ENCODE assay signal across 22 mouse cellular contexts in genomic region chr4:137815473-137815872, GRCm38 (mm10). TPM values are rescaled to one million over a fixed set of nuclear protein-coding genes. Genes with fewer than 3 reads are reported as not detected.
DNase-seq lines count a peak whose midpoint lies in the region; ATAC-seq lines count a peak whose summit lies in the region.
"Had no signal": no experiment of that assay in that cellular context is flagged by ENCODE, and none has a peak within 500 bp of the region (broad histone marks: within the 10 kb centered on the region; RNA-seq: fewer than 3 reads in every experiment).

No protein-coding gene starts in this region.

- DNase-seq in lung, postnatal 10 days: no peak
- DNase-seq in ZHBTc4 (ENCODE audit: low read depth, low spot score): peak; percentile 79
- no peak for DNase-seq in forebrain, embryonic 10.5 days (ENCODE audit: extremely low spot score, low spot score)
- DNase-seq in thymus, postnatal 0 days (ENCODE audit: low spot score): no peak
- DNase-seq: adrenal gland, adult 8-10 months; adrenal gland, postnatal 36 days; cerebellum, adult 8-10 months; cerebellum, postnatal 14 days; forebrain, postnatal 0 days; gastrocnemius, postnatal 25 days had no signal

- ATAC-seq in lung, embryonic 15.5 days (ENCODE audit: borderline replicate concordance, extremely low read depth, low FRiP score, low TSS enrichment): peak; percentile 35; the same call in 1 of the 2 replicates
- ATAC-seq in megakaryocyte progenitor cell, adult 5-6 weeks (replicated peaks; ENCODE audit: poor library complexity): peak; percentile 50; the same call in 1 of the 2 replicates
- no peak for ATAC-seq in heart, embryonic 12.5 days (ENCODE audit: insufficient number of reproducible peaks, low FRiP score)
- ATAC-seq: forebrain, postnatal 0 days; intestine, embryonic 16.5 days; Patski had no signal

- 0 out of 2 replicates have a peak, but pooled peaks cover 6% of the 10 kb centered on the region for H3K4me1 ChIP-seq in lung, embryonic 15.5 days
- H3K4me1 ChIP-seq in forebrain, embryonic 10.5 days: peaks cover 7% of the 10 kb centered on the region
- peaks cover 10% of the 10 kb centered on the region; the same call in 1 of the 2 replicates for H3K4me1 ChIP-seq in heart, embryonic 12.5 days (replicated peaks)
- H3K4me1 ChIP-seq: embryonic facial prominence, embryonic 12.5 days had no signal

- no peaks in the 10 kb centered on the region; the same call in 1 of the 2 replicates for H3K27me3 ChIP-seq in lung, embryonic 15.5 days
- H3K27me3 ChIP-seq in forebrain, embryonic 10.5 days (ENCODE audit: poor library complexity, severe bottlenecking): no peaks in the 10 kb centered on the region
- no peaks in the 10 kb centered on the region; the same call in none of the 2 replicates for H3K27me3 ChIP-seq in heart, embryonic 12.5 days (replicated peaks)
- H3K27me3 ChIP-seq: embryonic facial prominence, embryonic 12.5 days; forebrain, embryonic 12.5 days; heart, embryonic 15.5 days; Patski had no signal

- no peak overlapping the region for H3K4me2 ChIP-seq in lung, embryonic 15.5 days
- no peak overlapping the region for H3K4me2 ChIP-seq in heart, embryonic 12.5 days
- H3K4me2 ChIP-seq: embryonic facial prominence, embryonic 12.5 days; forebrain, embryonic 12.5 days; heart, embryonic 15.5 days; hindbrain, embryonic 14.5 days had no signal

- H3K9ac ChIP-seq in lung, embryonic 15.5 days: no peak overlapping the region
- no peak overlapping the region for H3K9ac ChIP-seq in heart, embryonic 12.5 days
- H3K9ac ChIP-seq: embryonic facial prominence, embryonic 12.5 days; forebrain, embryonic 12.5 days; forebrain, postnatal 0 days; heart, embryonic 15.5 days; hindbrain, embryonic 14.5 days had no signal

- H3K4me3 ChIP-seq in lung, embryonic 15.5 days: no peak overlapping the region
- no peak overlapping the region for H3K4me3 ChIP-seq in forebrain, embryonic 10.5 days
- H3K4me3 ChIP-seq in heart, embryonic 12.5 days: no peak overlapping the region
- H3K4me3 ChIP-seq: embryonic facial prominence, embryonic 12.5 days; forebrain, embryonic 12.5 days; heart, embryonic 10.5 days; heart, embryonic 15.5 days had no signal

- H3K27ac ChIP-seq in lung, embryonic 15.5 days: no peak overlapping the region
- H3K27ac ChIP-seq in forebrain, embryonic 10.5 days: no peak overlapping the region
- no peak overlapping the region for H3K27ac ChIP-seq in heart, embryonic 12.5 days (ENCODE audit: poor library complexity, severe bottlenecking)
- H3K27ac ChIP-seq: embryonic facial prominence, embryonic 12.5 days; forebrain, embryonic 12.5 days; heart, embryonic 10.5 days; heart, embryonic 15.5 days; hindbrain, embryonic 14.5 days had no signal

- no peaks in the 10 kb centered on the region for H3K9me3 ChIP-seq in lung, embryonic 15.5 days
- H3K9me3 ChIP-seq in forebrain, embryonic 10.5 days: no peaks in the 10 kb centered on the region
- H3K9me3 ChIP-seq in heart, embryonic 12.5 days (replicated peaks): 0 out of 2 replicates have a peak, but pooled peaks cover 3% of the 10 kb centered on the region
- H3K9me3 ChIP-seq: embryonic facial prominence, embryonic 12.5 days; G1E; heart, embryonic 10.5 days; heart, embryonic 15.5 days had no signal

- WGBS in lung, embryonic 15.5 days: 67% methylated on average over 3 of the region's 3 CpGs
- 83% methylated on average over 3 of the region's 3 CpGs for WGBS in forebrain, embryonic 10.5 days
- WGBS in heart, embryonic 12.5 days: 64% methylated on average over 3 of the region's 3 CpGs

- H3K36me3 ChIP-seq in lung, embryonic 15.5 days: no peaks in the 10 kb centered on the region
- H3K36me3 ChIP-seq in forebrain, embryonic 10.5 days (replicated peaks): no peaks in the 10 kb centered on the region
- H3K36me3 ChIP-seq in heart, embryonic 12.5 days: no peaks in the 10 kb centered on the region
- H3K36me3 ChIP-seq: embryonic facial prominence, embryonic 12.5 days; forebrain, embryonic 12.5 days; G1E; heart, embryonic 10.5 days; heart, embryonic 15.5 days had no signal

RNA-seq across cellular contexts. Expression of gene Alpl, which starts 19.3 kb away (rescaled TPM):
- 3.0 and 4.2 TPM in 2 replicates for polyA plus RNA-seq in lung, embryonic 15.5 days (2015; fragmentation: Nextera tagmentation; extraction: Ambion mirVana)
- total RNA-seq in megakaryocyte progenitor cell, adult 5-6 weeks (2015): not detected in 2 replicates
- total RNA-seq in megakaryocyte progenitor cell, adult 5-6 weeks (2017): not detected in 2 replicates
- 20.3 and 20.7 TPM in 2 replicates for polyA plus RNA-seq in forebrain, embryonic 10.5 days (2016; fragmentation: Nextera tagmentation; extraction: Ambion mirVana)
- polyA plus RNA-seq in thymus, postnatal 0 days (2015; fragmentation: Nextera tagmentation; extraction: Ambion mirVana): 1.4 and 1.5 TPM in 2 replicates
- polyA plus RNA-seq in heart, embryonic 12.5 days (2016; fragmentation: Nextera tagmentation; extraction: Ambion mirVana): 1.7 and 2.2 TPM in 2 replicates
- total RNA-seq: G1E; hematopoietic stem cell, adult 5-6 weeks had no signal
- polyA plus RNA-seq: G1E had no signal

RNA-seq across cellular contexts. Expression of gene Ece1, which starts 46.6 kb away (rescaled TPM):
- 31.1 and 48.4 TPM in 2 replicates for polyA plus RNA-seq in lung, embryonic 15.5 days (2015; fragmentation: Nextera tagmentation; extraction: Ambion mirVana)
- 6.2 and 7.3 TPM in 2 replicates for total RNA-seq in megakaryocyte progenitor cell, adult 5-6 weeks (2015)
- total RNA-seq in megakaryocyte progenitor cell, adult 5-6 weeks (2017): 2.9 and 3.2 TPM in 2 replicates
- 27.5 and 28.6 TPM in 2 replicates for polyA plus RNA-seq in forebrain, embryonic 10.5 days (2016; fragmentation: Nextera tagmentation; extraction: Ambion mirVana)
- 14.6 and 18.3 TPM in 2 replicates for polyA plus RNA-seq in thymus, postnatal 0 days (2015; fragmentation: Nextera tagmentation; extraction: Ambion mirVana)
- polyA plus RNA-seq in heart, embryonic 12.5 days (2016; fragmentation: Nextera tagmentation; extraction: Ambion mirVana): 122 and 144 TPM in 2 replicates
